Comparison of ENCODE assay signal across 18 mouse cellular contexts in the genomic region with DNA sequence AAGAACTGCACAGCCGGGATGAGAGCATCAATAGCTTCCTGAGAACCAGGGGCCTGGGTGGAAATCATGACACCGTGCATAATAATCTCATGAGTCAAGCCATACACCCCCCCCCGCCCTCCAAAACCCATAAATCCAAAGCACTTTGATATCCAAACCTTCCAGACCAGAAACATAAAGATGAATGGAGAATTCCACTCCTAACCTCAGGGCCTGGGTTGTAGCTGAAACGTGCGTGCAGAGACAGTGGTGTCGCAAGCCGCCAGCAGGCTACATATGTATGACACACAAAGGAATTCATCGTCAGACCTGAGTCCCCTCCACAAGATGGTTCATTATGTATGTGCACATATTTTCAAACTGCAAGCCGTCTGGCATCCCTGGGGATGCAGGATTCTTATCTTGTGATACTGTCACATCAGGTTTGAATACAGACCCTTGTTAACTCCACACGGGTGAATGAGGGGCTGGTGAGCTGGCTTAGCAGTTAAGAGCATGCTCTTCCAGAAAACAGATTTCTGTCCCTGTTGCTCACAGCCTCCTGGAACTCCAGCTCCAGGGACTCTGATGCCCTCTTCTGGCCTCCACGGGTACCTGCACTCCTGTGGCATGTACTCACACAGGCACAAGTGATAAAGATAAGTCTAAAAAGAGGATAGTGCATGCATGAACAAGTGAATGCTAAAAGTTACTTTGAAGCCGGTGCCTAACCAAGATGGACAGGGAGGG. TPM values are rescaled to one million over a fixed set of nuclear protein-coding genes. Genes with fewer than 3 reads are reported as not detected.
A peak's percentile ranks its signal among the peaks of the same experiment; 100 is the strongest.
DNase-seq lines count a peak whose midpoint lies in the region; ATAC-seq and TF ChIP-seq lines count a peak whose summit lies in the region.
"Had no signal": no experiment of that assay in that cellular context is flagged by ENCODE, and none has a peak within 500 bp of the region (broad histone marks: within the 10 kb centered on the region; RNA-seq: fewer than 3 reads in every experiment).

No protein-coding gene starts in this region.

- TF ChIP-seq CTCF in intestine, postnatal 0 days (IDR thresholded peaks at IDR 0.05; ENCODE audit: low read depth): peak; percentile 57
- TF ChIP-seq CTCF in liver, postnatal 0 days (IDR thresholded peaks at IDR 0.05; ENCODE audit: low read depth): peak; percentile 37

- H3K9ac ChIP-seq in intestine, postnatal 0 days (ENCODE audit: low read depth, low read length): no peak overlapping the region
- no peak overlapping the region for H3K9ac ChIP-seq in intestine, embryonic 16.5 days (ENCODE audit: low read depth, low read length)
- no peak overlapping the region for H3K9ac ChIP-seq in liver, postnatal 0 days (replicated peaks)
- no peak overlapping the region for H3K9ac ChIP-seq in liver, embryonic 11.5 days (ENCODE audit: low read depth, low read length)
- H3K9ac ChIP-seq: forebrain, embryonic 12.5 days; heart, embryonic 15.5 days; hindbrain, embryonic 12.5 days; intestine, embryonic 15.5 days; limb, embryonic 15.5 days had no signal

- no peak for DNase-seq in liver, postnatal 0 days
- DNase-seq in liver, embryonic 11.5 days (ENCODE audit: low spot score): no peak
- DNase-seq in A20 (ENCODE audit: low read depth, low spot score) (peak; percentile 8), ZHBTc4 (ENCODE audit: low read depth, low spot score) (peak; percentile 49)
- DNase-seq in ovary, postnatal 10 days (ENCODE audit: low spot score): no peak
- no peak for DNase-seq in right cerebral cortex, postnatal 10 days (ENCODE audit: low spot score in 2 of 2)
- DNase-seq: cerebellum, adult 2 months; lung, postnatal 14 days; thymus, adult 18-20 months had no signal

- H3K9me3 ChIP-seq in intestine, postnatal 0 days (ENCODE audit: control insufficient read depth): no peaks in the 10 kb centered on the region
- peaks cover 2% of the 10 kb centered on the region; the same call in 1 of the 2 replicates for H3K9me3 ChIP-seq in intestine, embryonic 16.5 days (ENCODE audit: control insufficient read depth, low read length)
- no peaks in the 10 kb centered on the region for H3K9me3 ChIP-seq in liver, postnatal 0 days (ENCODE audit: low read length)
- H3K9me3 ChIP-seq in liver, embryonic 11.5 days (ENCODE audit: control insufficient read depth, low read length): no peaks in the 10 kb centered on the region
- H3K9me3 ChIP-seq: forebrain, embryonic 12.5 days; heart, embryonic 15.5 days; hindbrain, embryonic 12.5 days; intestine, embryonic 15.5 days; limb, embryonic 15.5 days; midbrain, embryonic 10.5 days had no signal

- TF ChIP-seq EP300 in liver, postnatal 0 days (IDR thresholded peaks at IDR 0.05; ENCODE audit: low read depth): no peak

- no peak overlapping the region for H3K27ac ChIP-seq in intestine, postnatal 0 days (ENCODE audit: low read depth, low read length)
- H3K27ac ChIP-seq in intestine, embryonic 16.5 days (ENCODE audit: low read length): no peak overlapping the region
- no peak overlapping the region for H3K27ac ChIP-seq in liver, postnatal 0 days (ENCODE audit: low read depth)
- H3K27ac ChIP-seq in liver, embryonic 11.5 days (ENCODE audit: low read depth, low read length): no peak overlapping the region
- H3K27ac ChIP-seq: forebrain, embryonic 12.5 days; heart, embryonic 15.5 days; hindbrain, embryonic 12.5 days; intestine, embryonic 15.5 days; limb, embryonic 15.5 days; midbrain, embryonic 10.5 days had no signal

- H3K4me2 ChIP-seq in intestine, postnatal 0 days (replicated peaks; ENCODE audit: low read depth): no peak overlapping the region
- no peak overlapping the region for H3K4me2 ChIP-seq in intestine, embryonic 16.5 days (ENCODE audit: low read depth, low read length)
- no peak overlapping the region for H3K4me2 ChIP-seq in liver, postnatal 0 days (ENCODE audit: low read depth, low read length)
- no peak overlapping the region for H3K4me2 ChIP-seq in liver, embryonic 11.5 days
- H3K4me2 ChIP-seq: forebrain, embryonic 12.5 days; heart, embryonic 15.5 days; hindbrain, embryonic 12.5 days; intestine, embryonic 15.5 days; limb, embryonic 15.5 days had no signal

- no peaks in the 10 kb centered on the region for H3K27me3 ChIP-seq in intestine, postnatal 0 days (replicated peaks; ENCODE audit: control insufficient read depth, insufficient read depth, low read length)
- H3K27me3 ChIP-seq in intestine, embryonic 16.5 days (replicated peaks; ENCODE audit: control insufficient read depth, insufficient read depth, low read length): no peaks in the 10 kb centered on the region
- H3K27me3 ChIP-seq in liver, postnatal 0 days (ENCODE audit: insufficient read depth, low read length): no peaks in the 10 kb centered on the region
- H3K27me3 ChIP-seq in liver, embryonic 11.5 days (replicated peaks; ENCODE audit: control insufficient read depth, insufficient read depth, low read length): no peaks in the 10 kb centered on the region
- H3K27me3 ChIP-seq: forebrain, embryonic 12.5 days; heart, embryonic 15.5 days; hindbrain, embryonic 12.5 days; intestine, embryonic 15.5 days; limb, embryonic 15.5 days had no signal

- H3K4me3 ChIP-seq in intestine, postnatal 0 days (ENCODE audit: low read depth, low read length): no peak overlapping the region
- H3K4me3 ChIP-seq in intestine, embryonic 16.5 days (ENCODE audit: low read length): no peak overlapping the region
- H3K4me3 ChIP-seq in liver, postnatal 0 days (ENCODE audit: low read depth, low read length): no peak overlapping the region
- H3K4me3 ChIP-seq in liver, embryonic 11.5 days (ENCODE audit: low read depth, low read length): no peak overlapping the region
- H3K4me3 ChIP-seq: forebrain, embryonic 12.5 days; heart, embryonic 15.5 days; hindbrain, embryonic 12.5 days; intestine, embryonic 15.5 days; limb, embryonic 15.5 days; midbrain, embryonic 10.5 days had no signal

- peaks cover 10% of the 10 kb centered on the region; the same call in 1 of the 2 replicates for H3K4me1 ChIP-seq in intestine, postnatal 0 days (replicated peaks; ENCODE audit: control insufficient read depth, insufficient read depth, low read length)
- peaks cover 12% of the 10 kb centered on the region for H3K4me1 ChIP-seq in intestine, embryonic 16.5 days (ENCODE audit: control insufficient read depth, insufficient read depth, low read length)
- peaks cover 6% of the 10 kb centered on the region for H3K4me1 ChIP-seq in liver, postnatal 0 days (ENCODE audit: insufficient read depth)
- H3K4me1 ChIP-seq in liver, embryonic 11.5 days (replicated peaks; ENCODE audit: control insufficient read depth, insufficient read depth, low read length): peaks cover 4% of the 10 kb centered on the region; the same call in 1 of the 2 replicates
- H3K4me1 ChIP-seq: forebrain, embryonic 12.5 days; heart, embryonic 15.5 days; hindbrain, embryonic 12.5 days; limb, embryonic 15.5 days had no signal

- WGBS in intestine, postnatal 0 days: 89% methylated on average over 12 of the region's 12 CpGs
- WGBS in intestine, embryonic 16.5 days: 82% methylated on average over 12 of the region's 12 CpGs
- WGBS in liver, postnatal 0 days (ENCODE audit: insufficient replicate concordance): 84% methylated on average over 12 of the region's 12 CpGs
- 83% methylated on average over 12 of the region's 12 CpGs for WGBS in liver, embryonic 11.5 days

- no peaks in the 10 kb centered on the region for H3K36me3 ChIP-seq in intestine, postnatal 0 days (ENCODE audit: control insufficient read depth, insufficient read depth)
- H3K36me3 ChIP-seq in intestine, embryonic 16.5 days (ENCODE audit: control insufficient read depth, insufficient read depth, low read length): no peaks in the 10 kb centered on the region
- no peaks in the 10 kb centered on the region for H3K36me3 ChIP-seq in liver, postnatal 0 days (replicated peaks; ENCODE audit: insufficient read depth, low read length)
- H3K36me3 ChIP-seq in liver, embryonic 11.5 days (ENCODE audit: control insufficient read depth, insufficient read depth, low read length): no peaks in the 10 kb centered on the region
- H3K36me3 ChIP-seq: forebrain, embryonic 12.5 days; heart, embryonic 15.5 days; hindbrain, embryonic 12.5 days; intestine, embryonic 15.5 days; limb, embryonic 15.5 days; midbrain, embryonic 10.5 days had no signal

- no peak for ATAC-seq in intestine, postnatal 0 days
- ATAC-seq in intestine, embryonic 16.5 days: no peak
- ATAC-seq in liver, postnatal 0 days: no peak
- ATAC-seq in liver, embryonic 11.5 days (replicated peaks; ENCODE audit: low FRiP score): no peak
- ATAC-seq: CD4-positive, CD25-positive, alpha-beta regulatory T cell, adult 4 months; intestine, embryonic 15.5 days had no signal

RNA-seq across cellular contexts. Expression of a gene that starts 24.5 kb away (rescaled TPM):
- polyA plus RNA-seq in intestine, postnatal 0 days (2015; fragmentation: Nextera tagmentation; extraction: Ambion mirVana): 0.68 and 0.74 TPM in 2 replicates
- 1.0 and 1.2 TPM in 2 replicates for polyA plus RNA-seq in intestine, embryonic 16.5 days (2015; fragmentation: Nextera tagmentation; extraction: Ambion mirVana)
- 0.58 and 0.92 TPM in 2 replicates for polyA plus RNA-seq in liver, postnatal 0 days (2015; fragmentation: Nextera tagmentation; extraction: Ambion mirVana)
- 0.90 and 1.0 TPM in 2 replicates for polyA plus RNA-seq in liver, embryonic 11.5 days (2014; fragmentation: Nextera tagmentation; extraction: Ambion mirVana)

Comparison
In these comparisons a context has a peak if more than half of its experiments do, and no peak if none do; other contexts are left out.
1. DNase-seq: peak in A20 (single experiment) and ZHBTc4 (single experiment); none in liver, postnatal 0 days (single experiment), liver, embryonic 11.5 days (single experiment), ovary, postnatal 10 days (single experiment) and right cerebral cortex, postnatal 10 days (0 of 2).